Mouse (Mus musculus) ovary, postnatal 36 days (tissue): ENCODE measurements around the gene Sapcd1.

Source experiments
- DNase-seq: peaks from one replicate; pipeline ENCODE4 v3.0.0; 2022; ENCODE audit warnings: low spot score, mixed read lengths

The Sapcd1 gene

GRCm38 (mm10) chr17:34980655-34981054 lies 47.2 kb downstream of the Sapcd1 start:
- DNase-seq = no peak

GRCm38 (mm10) chr17:34979631-34980030 lies 48.2 kb downstream of the Sapcd1 start:
- no peak for DNase-seq

- no peak for DNase-seq
Measured at GRCm38 (mm10) chr17:34978239-34978638, 49.6 kb downstream of the Sapcd1 start.

GRCm38 (mm10) chr17:34977000-34977399 lies 50.8 kb downstream of the Sapcd1 start:
- no peak for DNase-seq
